Mouse (Mus musculus) fibroblast of lung, adult 2 months (primary cell): ENCODE data around the gene Psenen.

ENCODE experiments used
- DNase-seq: peaks from one replicate; pipeline ENCODE4 v3.0.0-alpha.2; 2011; ENCODE audit warnings: low read depth

The Psenen gene

GRCm38 (mm10) chr7:30588676-30589434, 25.4 kb upstream of the Psenen start, which contains the start of gene Kmt2b:
Kmt2b (minus strand) TSS chr7:30588726.
- DNase-seq: peak; percentile 98

GRCm38 (mm10) chr7:30587842-30588667, 24.6 kb upstream of the Psenen start:
- no peak for DNase-seq

GRCm38 (mm10) chr7:30586455-30587020, 23.1 kb upstream of the Psenen start:
- DNase-seq: no peak

GRCm38 (mm10) chr7:30585170-30585569, 21.7 kb upstream of the Psenen start:
- DNase-seq: no peak

- DNase-seq: no peak
Measured at GRCm38 (mm10) chr7:30584339-30584738, 20.9 kb upstream of the Psenen start.

- no peak for DNase-seq
Measured at GRCm38 (mm10) chr7:30581547-30581946, 18.1 kb upstream of the Psenen start.

- no peak for DNase-seq
Measured at GRCm38 (mm10) chr7:30579950-30580349, 16.5 kb upstream of the Psenen start.

GRCm38 (mm10) chr7:30572969-30573368, 9.5 kb upstream of the Psenen start:
- no peak for DNase-seq

GRCm38 (mm10) chr7:30572389-30572788, 9.0 kb upstream of the Psenen start:
- no peak for DNase-seq

GRCm38 (mm10) chr7:30567555-30567954, 4.1 kb upstream of the Psenen start:
- DNase-seq: no peak

- no peak for DNase-seq
Measured at GRCm38 (mm10) chr7:30566033-30566432, 2.6 kb upstream of the Psenen start.

GRCm38 (mm10) chr7:30564970-30565571, 1.6 kb upstream of the Psenen start, which contains the start of gene Igflr1:
Igflr1 (plus strand) TSS chr7:30565427.
- DNase-seq: no peak

GRCm38 (mm10) chr7:30563906-30564280, 466 bp upstream of the Psenen start:
- DNase-seq: no peak

GRCm38 (mm10) chr7:30562526-30563116, 806 bp downstream of the Psenen start:
- peak; percentile 28 for DNase-seq

GRCm38 (mm10) chr7:30560296-30560695, 3.1 kb downstream of the Psenen start:
- no peak for DNase-seq

GRCm38 (mm10) chr7:30559443-30559954, 3.9 kb downstream of the Psenen start, which contains the start of gene Lin37:
Lin37 (minus strand) TSS chr7:30559838.
- peak; percentile 100 for DNase-seq

- DNase-seq: no peak
Measured at GRCm38 (mm10) chr7:30558656-30559442, 4.6 kb downstream of the Psenen start.

GRCm38 (mm10) chr7:30557901-30558514, 5.4 kb downstream of the Psenen start:
- DNase-seq: no peak

GRCm38 (mm10) chr7:30556894-30557536, 6.4 kb downstream of the Psenen start:
- DNase-seq: no peak
